Mouse (Mus musculus): ENCODE measurements at regions not wholly inside any gene's neighbourhood (a gene's known extent, or its start where the extent isn't known, plus 50 kb on each side); places are given as distances from the start of the nearest gene placed in this dataset.

- TF ChIP-seq CTCF (IDR thresholded peaks at IDR 0.05; ENCODE audit: low read depth, low read length) (no peak), POLR2A (IDR thresholded peaks at IDR 0.05; ENCODE audit: insufficient read depth, low read length) (no peak)
Measured at GRCm38 (mm10) chr15:56554386-56554785, 923.0 kb downstream of the Slc22a22 start.
